Mouse (Mus musculus) E14TG2a.4 (cell line): ENCODE results near the gene Spag6.

Experiments used
- CTCF ChIP-seq: conservative IDR thresholded peaks from 2 replicates; pipeline ENCODE4 v1.5.1; 2014; ENCODE audit warnings: low read length
- NANOG ChIP-seq: IDR thresholded peaks from 2 replicates; pipeline ENCODE4 v1.6.1; 2014; ENCODE audit warnings: borderline replicate concordance, low read length, mixed read lengths
- POU5F1 ChIP-seq: IDR thresholded peaks from 2 replicates; pipeline ENCODE4 v1.6.1; 2014; ENCODE audit warnings: low read length, borderline replicate concordance

DNA sequence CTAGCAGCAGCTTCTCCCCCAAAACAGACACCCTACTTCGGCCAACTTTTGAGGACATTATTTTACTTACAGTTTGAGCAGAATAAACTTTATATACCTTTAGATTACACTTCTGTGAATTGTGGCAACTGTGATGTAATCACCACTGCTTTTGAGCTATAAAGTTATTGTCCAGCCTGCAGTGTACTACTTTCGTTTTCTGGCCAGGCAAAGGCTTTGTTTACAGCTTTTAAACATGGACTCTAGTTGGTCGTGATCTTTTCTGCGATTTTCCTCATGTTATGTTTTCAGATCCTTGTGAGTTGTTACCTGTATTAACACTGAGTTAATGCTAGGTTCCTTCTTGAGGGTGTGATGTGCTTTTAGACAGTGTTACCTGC lies 72.6 kb downstream of the Spag6 start:
- no peak for TF ChIP-seq CTCF
- TF ChIP-seq POU5F1: no peak
- no peak for TF ChIP-seq NANOG
